Mouse (Mus musculus) kidney, postnatal 10 days (tissue): ENCODE data around the gene Apol7e.
"Not testable (repeated sequence)": the region's sequence is repeated elsewhere in the genome, so short reads cannot be mapped to it uniquely, and the experiment has no call there.

ENCODE experiments used
- DNase-seq: peaks from one replicate; pipeline ENCODE4 v3.0.0; 2021; ENCODE audit warnings: mixed read lengths

Apol7e gene

DNA sequence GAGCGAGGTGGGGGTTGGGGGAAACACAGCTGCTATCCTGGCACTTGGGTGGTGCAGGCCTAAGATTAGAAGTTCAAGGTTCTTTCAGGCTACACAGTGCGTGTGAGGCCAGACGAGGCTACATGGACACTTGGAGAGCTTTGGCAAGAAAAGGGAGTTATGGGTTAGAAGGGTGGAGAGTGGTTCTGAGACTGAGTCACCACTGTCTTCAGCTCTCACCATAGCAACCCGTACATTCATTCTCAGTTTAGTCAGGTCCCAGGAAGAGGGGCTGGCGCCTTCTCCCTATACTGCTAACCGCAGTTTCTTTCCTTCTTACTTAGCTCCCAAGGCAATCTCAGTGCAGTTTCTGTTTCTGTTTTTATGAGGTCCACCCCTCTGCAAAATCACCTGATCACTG, 42.9 kb downstream of the Apol7e start:
- not testable (repeated sequence) for DNase-seq

DNA sequence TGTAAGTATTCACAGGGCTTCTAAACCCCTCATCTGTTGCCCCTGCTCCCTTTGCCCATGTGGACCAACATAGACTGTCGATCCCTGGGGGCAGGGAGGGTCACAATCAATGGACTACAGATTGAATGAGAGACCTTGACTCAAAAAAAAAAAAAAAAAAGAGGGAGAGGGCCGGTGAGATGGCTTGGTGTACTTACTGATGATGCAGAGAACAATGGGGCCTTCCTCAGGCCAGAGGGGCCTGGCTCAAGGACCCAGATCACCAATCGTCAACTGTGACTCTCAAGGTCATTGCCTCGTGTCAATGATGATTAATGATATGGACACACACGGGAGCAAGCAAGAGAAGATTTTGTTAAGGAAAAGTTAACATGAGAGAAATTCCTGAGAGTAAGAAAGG, 46.0 kb downstream of the Apol7e start:
- DNase-seq: no peak

DNA sequence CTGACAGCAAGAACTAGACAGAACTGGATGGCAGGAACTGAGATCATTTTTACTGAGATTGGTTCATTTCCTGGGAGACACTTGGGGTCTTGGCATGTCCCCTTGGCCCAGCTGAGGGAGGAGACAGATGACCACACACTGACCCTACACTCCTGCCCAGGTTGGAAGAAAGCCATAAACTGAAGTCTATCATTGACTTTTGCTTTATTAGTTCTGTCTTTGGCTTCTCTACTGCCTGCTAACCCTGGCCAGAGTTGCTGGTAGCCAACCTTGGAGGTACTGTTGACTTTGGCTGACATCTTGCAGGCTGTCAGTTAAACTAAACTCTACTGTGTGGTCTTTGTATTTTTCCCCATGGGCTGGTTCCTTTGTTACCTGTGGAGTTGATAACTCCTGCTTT, 46.4 kb downstream of the Apol7e start:
- no peak for DNase-seq

DNA sequence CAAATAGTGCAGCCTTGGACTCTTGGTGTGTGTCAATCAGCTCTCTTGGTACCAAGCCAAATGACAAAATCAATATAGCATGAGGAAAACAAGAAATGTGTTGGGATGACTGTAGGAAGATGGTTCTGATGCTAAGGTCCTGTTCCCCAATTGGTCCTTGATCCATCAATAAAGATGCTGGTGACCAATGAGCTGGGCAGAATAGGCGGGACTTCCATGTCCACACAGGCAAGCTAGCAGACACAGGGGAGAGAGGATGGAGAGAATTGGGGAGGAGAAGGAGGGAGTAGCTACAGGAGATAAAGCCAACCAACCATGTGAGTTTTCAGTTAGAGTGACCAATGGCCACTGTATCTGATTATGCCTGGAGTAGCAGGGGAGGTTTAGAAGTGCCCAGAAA, 47.7 kb downstream of the Apol7e start:
- DNase-seq: no peak

DNA sequence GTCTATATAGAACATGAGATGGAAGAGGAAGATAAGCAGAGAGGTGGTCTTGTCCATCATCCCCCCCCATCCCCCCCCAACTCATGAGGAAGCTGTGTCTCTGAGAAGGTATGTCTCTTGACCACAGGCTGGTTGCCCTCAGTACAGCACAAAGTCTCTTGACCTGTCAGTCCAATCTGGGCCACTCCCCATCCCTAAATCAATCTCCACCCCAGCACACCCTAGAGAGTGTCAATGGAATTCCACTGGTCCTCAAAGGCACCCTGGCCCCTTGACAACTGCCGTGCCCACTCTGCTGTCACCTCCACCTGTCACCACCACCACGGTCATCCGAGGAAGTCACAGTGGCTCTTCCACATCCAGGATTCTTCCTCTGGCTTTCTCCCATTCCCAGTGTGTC, 49.8 kb downstream of the Apol7e start:
- no peak for DNase-seq

DNA sequence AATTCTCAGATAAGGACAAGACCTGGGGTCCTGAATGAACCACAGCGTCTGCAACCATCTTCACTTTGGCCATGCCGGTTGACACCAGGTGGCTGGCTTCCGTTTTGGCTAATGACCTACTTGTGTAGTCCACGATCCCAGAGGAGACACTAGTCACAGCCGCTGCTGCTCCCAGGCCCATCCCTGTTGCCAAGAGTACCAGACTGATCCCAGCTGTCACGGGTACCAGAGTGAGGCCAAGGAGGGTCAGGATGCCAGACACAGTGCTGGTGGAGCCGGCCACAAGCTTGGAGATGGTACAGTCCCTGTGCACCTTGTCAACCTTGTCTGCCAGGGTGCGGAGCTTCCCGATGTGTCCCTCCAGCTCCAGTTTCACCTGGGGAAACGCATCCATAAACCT, 51.1 kb downstream of the Apol7e start:
- DNase-seq: no peak

DNA sequence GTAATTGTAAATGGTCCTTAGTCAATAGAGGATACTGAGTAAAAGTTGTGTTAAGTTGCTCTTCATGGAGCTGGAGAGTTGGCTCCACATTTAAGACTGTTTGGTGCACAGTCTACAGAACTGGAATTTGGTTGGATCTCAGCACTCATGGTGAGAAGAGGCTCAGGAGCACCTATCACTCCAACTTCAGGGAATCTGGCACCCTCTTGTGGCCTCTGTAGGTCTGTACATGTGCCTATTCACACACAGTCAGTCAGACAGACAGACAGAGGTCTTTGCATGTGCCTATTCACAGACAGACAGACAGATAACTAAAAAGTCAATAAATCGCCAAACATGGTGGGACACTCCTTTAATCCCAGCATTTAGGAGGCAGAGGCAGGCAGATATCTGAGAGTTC, 51.8 kb downstream of the Apol7e start:
- DNase-seq: peak; percentile 62

DNA sequence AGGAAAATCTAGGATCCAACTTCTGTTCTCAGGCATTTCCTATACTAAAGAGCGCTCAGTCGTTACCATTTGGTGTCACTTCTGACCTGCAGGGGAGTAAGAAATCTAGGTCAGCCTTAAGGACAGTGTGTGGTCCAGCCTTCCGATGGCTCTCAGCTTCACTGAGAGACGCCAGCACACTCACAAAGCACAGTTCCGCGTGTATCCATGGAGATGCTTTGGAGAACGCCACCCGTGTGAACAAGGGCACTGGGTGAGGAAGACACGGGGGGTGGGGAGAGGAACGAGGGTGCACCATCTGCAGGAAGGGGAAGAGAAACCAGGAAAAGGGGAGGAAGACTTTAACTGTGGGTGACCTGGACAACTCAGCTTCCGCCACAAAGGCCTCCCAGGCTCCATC, 53.8 kb downstream of the Apol7e start:
- DNase-seq: no peak

DNA sequence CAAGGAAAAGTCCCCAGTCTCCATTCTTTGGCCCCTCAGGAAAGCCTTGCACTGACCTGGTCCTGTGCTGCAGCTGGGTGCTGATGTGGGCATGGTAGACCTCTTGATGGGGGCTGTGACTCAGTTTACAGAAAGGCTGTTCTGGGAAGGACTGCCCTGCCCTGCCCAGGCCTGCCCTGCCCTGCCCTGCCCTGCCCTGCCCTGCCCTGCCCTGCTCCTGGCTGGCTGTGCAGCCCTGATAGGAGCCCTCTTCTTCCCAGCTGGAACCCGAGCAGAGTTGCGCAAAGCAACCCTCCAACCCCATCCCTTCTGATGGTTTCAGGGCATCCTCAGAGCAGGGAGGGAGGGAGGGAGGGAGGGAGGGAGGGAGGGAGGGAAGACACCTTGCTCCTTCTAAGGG, 56.5 kb downstream of the Apol7e start:
- no peak for DNase-seq

DNA sequence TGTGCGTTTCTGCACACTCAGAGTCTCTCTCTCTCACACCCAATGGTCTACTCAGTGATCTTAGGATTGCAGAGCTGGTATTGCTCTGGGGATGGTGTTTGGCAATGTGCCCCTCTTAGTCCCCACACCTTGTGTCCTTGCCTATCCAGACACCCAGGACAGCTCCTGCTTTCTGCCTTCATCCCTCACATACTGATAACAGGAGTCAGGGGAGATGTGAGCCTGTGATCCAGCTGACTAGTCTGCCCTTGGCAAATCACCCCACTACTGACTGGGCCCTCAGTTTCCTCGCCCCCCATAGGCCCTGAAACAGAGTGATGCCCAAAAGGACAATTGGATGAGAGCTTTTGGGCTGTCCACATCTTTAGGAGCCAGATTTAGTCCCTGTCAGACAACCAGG, 57.4 kb downstream of the Apol7e start:
- DNase-seq: no peak

DNA sequence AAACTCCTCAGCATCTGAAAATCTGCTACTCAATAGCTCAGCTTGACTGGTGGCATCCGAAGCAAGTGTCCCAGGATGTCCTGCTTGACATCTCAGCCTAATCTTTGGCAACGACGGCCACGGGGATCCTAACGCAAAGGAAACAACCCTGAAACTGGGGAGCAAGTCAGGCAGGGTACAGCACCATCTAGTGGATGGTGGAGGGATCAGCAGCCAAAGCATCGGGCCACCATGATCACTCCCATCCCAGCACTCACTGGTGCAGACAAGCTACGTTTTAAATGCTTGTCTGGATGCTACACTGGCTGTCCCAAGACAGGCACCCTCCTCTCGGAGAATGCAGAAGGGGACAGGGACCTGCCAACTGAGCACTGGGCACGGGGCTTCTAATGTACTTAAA, 58.2 kb downstream of the Apol7e start, which contains the start of gene Apol8:
TSS of gene Apol8 (minus strand) at position 156 of the 400 bp plus-strand sequence.
- DNase-seq: peak; percentile 70

DNA sequence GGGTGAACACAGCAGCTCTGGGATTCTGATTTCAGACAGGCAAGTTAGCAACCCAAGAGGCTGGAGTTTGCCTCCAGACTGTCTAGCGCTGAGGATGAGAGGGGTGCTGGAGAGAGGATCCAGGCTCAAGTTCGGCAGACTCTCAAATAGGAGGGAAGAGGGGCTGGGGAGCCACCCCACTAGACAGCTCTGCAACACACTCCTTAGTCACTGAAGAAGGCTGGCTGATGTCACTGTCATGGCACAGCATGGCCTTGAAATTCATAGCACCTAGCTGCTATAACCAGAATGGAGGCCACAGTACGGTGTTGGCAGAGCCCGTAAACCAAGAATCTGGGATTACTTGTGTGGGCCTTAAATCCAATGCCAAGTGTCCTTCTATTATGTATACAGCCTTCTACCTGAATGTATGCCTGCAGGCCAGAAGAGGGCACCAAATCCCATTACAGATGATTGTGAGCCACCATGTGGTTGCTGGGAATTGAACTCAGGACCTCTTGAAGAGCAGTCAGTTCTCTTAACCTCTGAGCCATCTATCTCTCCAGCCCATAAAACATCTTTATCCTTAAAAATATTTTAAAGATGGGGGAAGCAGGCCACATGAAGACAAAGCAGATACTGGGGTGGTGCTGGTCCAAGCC, 59.0 kb downstream of the Apol7e start:
- no peak for DNase-seq

DNA sequence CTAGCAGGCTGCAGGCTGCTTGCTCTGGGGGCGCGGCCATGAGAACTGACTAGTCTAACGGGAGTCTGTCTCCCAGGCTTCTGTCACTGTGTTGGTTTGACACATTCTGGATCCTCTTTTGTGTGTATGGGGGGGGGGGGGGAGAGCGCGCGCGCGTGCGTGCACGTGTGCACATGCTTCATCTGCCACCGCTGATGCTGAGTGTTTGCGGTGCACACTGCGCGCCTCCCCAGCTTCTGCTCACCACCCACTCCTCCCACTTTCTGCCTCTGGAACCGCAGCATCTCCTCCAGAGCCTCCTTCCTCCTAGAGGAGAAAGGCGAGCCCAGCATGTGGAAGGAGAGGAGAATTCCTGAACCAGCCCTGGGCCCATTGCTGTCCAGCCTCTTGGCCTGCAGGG, 61.4 kb downstream of the Apol7e start:
- DNase-seq: no peak

DNA sequence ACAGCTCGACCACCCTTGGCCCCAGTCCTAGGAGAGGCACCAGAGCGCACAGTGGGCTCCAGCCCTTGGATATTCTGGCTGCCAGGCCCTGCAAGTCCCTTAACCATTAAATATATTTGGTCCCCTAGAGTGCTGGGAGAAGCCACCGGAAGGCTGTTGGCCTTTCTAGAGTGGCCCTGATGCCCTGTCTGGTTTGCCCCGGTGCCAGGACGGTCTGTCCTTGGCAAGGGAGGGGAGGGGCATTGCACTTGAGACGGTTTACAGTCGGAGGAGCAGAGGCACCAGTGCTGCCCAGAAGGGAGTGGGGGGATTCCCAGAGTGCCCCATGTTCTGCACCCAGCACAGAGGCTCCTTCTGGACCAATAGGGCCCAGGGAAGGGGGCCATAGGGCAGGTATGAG, 62.4 kb downstream of the Apol7e start:
- DNase-seq: no peak

DNA sequence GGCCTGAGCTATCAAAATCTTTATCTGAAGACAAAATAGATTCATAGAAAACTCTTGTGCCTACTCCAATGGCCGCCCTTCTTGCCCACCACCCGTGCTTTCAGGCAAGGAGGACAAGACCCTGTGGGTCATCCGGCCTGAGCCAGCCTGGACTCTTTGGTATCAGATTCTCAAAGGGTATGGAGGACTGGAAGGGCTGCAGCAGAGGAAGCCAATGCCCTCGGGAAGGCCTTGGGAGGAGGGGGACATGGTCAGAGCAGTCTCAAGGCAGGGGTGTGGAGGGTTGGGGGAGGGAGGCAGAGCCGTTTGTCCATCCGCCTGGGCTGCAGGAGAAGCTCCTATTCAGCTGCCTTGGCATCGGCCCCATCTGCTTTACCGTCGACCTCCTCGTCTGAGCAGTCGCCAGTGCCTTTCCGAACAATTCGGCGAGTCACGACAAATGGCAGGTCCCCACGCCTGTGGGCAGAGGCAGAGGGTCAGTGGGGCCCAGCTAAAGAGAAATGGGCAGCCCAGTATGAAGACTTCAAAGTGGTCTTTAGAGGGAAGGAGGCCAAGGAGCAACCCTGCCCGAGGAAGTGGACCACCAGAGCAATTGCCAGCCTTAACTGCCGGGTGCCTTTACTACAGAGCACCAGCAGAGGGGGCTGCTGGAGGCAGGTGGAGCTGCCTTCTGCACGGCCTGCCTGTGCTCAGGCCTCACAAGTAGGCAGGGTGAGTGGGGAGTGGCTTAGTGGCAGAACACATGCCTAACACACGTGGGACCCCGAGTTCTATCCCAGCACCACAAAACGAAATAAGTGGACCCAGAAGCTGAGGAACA, 63.1 kb downstream of the Apol7e start:
- DNase-seq: peak; percentile 64

DNA sequence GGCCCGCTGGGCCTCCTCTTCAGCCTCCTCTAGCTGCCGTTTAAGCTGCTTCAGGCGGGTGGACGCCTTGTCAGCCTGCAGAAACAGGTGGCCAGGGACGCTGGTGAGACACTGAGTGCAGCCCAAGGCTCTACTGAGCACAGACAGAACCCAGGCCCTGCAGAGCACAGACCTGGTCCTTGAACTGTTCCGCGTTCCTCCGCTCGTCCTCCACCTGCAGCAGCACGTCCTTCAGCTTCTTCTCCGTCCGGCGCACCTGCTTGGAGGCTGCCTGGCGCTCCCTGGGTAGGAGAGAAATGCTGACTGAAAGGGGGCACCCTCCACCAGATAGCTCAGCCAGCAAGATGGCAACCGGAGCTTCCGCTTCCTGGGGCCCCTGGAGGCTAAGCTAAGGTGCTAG, 64.4 kb downstream of the Apol7e start:
- DNase-seq: no peak

DNA sequence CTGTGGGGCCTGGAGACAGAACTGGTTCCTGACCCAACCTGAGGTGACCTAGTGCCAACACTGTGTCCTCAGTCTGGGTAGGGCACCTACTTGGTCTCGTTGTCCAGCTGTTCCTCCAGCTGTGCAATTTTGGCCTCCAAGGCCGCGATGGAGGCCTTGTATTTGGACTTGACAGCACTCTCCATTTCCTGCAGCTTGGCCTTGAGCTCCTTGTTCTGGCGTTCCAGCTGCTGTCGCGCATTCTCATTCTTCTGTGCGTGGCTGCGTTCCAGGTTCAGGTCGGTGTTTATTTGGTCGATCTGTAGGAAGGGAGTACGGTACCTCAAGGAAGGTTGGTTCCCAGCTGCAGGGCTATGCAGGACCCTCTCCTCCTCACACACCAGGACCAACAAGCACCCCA, 65.0 kb downstream of the Apol7e start:
- no peak for DNase-seq

DNA sequence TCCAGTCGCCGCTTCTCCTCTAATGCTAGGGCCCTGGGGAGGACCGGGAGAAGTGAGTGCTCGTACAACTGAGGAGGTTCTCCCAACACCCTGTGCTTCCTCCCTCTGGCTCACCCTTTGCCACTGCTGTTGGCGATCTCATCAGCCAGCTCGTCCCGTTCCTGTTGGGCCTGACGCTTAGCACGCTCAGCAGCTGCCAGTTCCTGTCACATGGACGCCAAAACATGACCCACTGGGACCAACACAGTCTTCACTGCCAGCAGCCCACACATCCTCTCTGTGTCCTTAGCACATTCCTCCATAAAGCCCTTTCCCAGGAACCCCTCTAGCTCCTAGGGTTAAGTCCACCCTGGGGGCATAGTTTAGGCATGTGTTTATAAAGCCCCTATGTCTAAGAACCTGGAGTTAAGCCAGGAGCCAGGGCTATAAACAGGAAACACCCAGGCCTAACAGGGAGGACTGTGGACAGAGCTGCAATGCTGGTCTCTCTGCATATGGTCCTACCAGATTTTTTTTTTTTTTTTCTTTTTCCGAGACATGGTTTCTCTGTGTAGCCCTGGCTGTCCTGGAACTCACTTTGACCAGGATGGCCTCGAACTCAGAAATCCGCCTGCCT, 65.8 kb downstream of the Apol7e start:
- peak; percentile 71 for DNase-seq

DNA sequence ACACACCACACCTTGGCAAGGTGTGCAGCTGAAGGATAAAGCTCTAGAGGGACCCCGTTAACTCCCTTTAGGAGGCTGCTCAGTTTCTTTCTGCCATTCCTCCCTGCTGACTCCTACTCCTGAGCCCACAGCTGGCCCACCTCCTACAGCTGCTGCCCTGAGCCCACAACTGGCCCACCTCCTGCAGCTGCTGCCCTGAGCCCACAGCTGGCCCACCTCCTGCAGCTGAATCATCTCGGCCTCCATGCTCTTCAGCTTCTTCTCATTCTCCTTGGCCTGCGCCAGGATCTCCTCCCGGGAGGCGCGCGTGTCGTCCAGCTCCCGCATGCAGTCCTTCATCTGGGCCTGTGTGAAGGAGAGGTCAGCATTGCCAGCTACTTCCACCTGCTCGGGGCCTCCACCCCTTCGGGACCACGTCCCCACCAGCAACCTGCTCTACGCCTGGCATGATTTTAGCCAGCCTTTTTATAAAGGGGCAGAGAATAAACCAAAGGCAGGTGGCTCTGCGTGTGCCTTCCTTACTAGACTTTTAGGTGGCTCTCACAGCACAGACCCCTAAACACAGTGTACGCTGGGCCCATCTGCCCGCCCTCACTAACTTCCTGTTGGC, 66.9 kb downstream of the Apol7e start:
- DNase-seq: no peak

DNA sequence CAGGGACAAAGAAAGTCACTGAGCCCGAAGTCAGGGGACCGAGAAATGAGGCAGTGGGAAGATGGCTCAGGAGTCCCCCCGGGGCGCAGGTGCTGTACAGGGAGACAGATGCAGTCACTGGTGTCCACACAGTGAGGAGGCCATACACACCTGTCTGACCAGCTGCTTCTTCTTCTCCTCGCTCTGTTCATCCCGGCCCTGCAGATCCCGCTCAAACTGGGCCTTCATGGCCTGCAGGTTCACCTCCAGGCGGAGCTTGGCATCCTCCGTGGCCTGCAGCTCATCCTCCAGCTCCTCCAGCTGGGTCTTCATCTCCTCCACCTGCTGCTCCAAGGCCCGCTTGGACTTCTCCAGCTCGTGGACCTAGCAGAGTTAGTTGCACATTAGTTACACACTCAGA, 68.3 kb downstream of the Apol7e start:
- no peak for DNase-seq
